Mouse (Mus musculus): ENCODE measurements around the gene Pcx. TPM values are rescaled to one million over a fixed set of nuclear protein-coding genes. Genes with fewer than 3 reads are reported as not detected.

The Pcx gene
- polyA plus RNA-seq, 1 experiment from 2014 or later: 18.5 TPM

DNA sequence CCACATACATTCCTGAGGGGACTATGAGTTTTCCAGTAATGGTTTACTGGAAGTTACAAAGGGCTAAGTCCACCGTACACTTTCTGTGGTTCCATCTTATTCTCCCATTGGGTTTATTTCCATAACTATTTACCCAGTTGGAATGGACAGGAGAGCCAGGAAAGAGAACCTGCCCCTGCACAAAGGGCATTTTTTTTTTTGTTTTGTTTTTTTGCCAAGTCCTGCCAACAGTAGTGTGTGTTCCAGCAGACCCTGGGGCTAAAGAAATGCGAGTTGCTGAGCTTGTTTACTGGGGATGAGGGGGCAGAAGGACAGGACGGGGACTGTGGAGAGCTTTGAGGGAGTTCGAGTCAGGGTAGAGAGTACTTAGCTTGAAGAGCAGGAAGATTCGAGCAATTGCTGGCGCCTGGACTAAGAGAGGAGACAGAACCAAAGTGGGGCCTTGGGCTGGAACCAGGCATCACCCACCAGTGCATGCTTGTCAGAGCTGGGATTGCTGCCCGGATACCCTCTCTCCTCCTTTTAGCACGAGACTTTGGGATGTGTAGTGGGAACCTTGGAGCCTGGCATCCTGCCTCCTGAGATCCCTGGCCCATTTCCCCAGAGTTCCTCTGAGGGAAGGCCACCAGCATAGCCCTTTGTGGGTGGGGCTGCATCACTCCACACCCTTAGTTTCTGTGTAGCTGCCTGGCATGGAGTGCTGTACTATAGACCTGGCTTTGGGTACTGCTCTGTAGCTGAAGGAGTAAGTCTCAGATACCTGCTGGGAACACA lies 47.7 kb downstream of the Pcx start:
- Histone ChIP-seq H3K27me3 (no peaks in the 10 kb centered on the region), H3K9ac (no peak overlapping the region), H3K4me2 (no peak overlapping the region), H3K36me3 (no peaks in the 10 kb centered on the region), H3K27ac (no peak overlapping the region), H3K4me1 (0 out of 2 replicates have a peak, but pooled peaks cover 8% of the 10 kb centered on the region), H3K9me3 (no peaks in the 10 kb centered on the region), H3K4me3 (no peak overlapping the region)
- no peak for ATAC-seq (ENCODE audit: borderline replicate concordance, extremely low read depth, low FRiP score, low TSS enrichment)
- 62% methylated on average over 8 of the region's 8 CpGs for WGBS

DNA sequence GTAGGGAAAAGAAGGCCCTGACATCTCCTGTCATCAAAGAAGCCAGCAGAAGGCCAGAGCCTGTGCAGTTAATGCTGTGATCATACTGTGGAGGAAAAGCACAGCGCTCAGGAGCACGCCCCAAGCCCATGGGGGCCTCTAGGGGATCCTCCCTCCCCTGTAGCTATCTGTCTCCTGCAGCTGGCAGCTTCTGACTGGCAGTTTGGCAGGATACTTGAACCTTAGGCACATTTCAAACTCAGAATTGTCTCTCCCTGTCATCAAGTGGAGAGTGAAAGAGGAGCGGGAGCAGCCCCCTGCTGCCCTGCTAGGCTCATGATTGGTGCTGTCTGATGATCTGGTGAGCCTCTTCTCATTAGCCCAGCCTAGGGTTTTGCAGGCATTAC lies 48.3 kb downstream of the Pcx start:
- ATAC-seq (ENCODE audit: borderline replicate concordance, extremely low read depth, low FRiP score, low TSS enrichment): peak; percentile 74; the same call in 1 of the 2 replicates

DNA sequence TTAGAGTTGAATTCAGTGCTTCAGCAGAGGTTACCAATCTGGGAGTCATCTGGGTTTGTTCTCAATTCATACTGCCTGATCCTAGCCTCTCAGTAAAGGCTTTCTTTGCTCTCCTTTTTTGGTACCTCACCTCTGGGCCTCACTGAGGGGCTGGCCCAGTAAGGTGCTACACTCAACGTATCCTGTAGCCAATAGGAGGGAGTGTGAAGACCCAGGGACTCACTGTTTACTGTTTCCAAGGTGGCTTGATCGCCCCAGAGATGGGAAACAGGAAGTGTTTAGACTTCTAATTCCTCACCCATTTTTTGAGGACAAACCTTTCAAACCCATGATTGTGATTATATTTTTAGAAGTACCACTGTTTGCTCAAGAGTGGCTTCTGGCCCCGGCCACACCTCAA lies 48.7 kb downstream of the Pcx start:
- Histone ChIP-seq H3K4me3 (no peak overlapping the region), H3K4me2 (no peak overlapping the region), H3K9me3 (no peaks in the 10 kb centered on the region), H3K36me3 (no peaks in the 10 kb centered on the region), H3K9ac (no peak overlapping the region), H3K27me3 (no peaks in the 10 kb centered on the region), H3K27ac (no peak overlapping the region), H3K4me1 (0 out of 2 replicates have a peak, but pooled peaks cover 8% of the 10 kb centered on the region)
- 43% methylated on average over 3 of the region's 3 CpGs for WGBS
- no peak for ATAC-seq (ENCODE audit: borderline replicate concordance, extremely low read depth, low FRiP score, low TSS enrichment)

More for the DNA sequence above, 48.3 kb downstream of the Pcx start:
- no peak overlapping the region for H3K4me2 ChIP-seq
- WGBS: 63% methylated on average over 3 of the region's 3 CpGs
- H3K9me3 ChIP-seq: no peaks in the 10 kb centered on the region
- 0 out of 2 replicates have a peak, but pooled peaks cover 8% of the 10 kb centered on the region for H3K4me1 ChIP-seq
- no peak overlapping the region for H3K9ac ChIP-seq
- H3K36me3 ChIP-seq: no peaks in the 10 kb centered on the region
- no peak overlapping the region for H3K4me3 ChIP-seq
- no peaks in the 10 kb centered on the region for H3K27me3 ChIP-seq
- H3K27ac ChIP-seq: no peak overlapping the region

DNA sequence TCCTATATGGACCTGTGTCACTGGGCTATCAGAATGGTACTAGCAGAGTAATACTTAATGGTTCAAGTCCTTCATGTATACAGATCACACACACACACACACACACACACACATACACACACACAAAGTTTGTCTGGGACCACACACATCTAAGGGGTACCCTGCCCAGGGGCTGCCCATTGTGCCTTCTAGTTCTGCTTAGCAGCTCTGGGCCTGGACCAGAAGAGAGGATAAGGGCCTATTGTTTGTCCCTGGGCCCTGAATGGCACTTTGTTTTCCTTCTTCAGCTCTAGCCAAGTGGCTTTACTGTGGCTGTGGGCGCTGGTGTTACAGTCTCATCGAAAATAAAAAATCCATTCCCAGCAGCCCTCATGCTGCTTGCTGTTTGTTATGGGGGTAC lies 49.3 kb downstream of the Pcx start:
- H3K4me3 ChIP-seq: no peak overlapping the region
- no peak overlapping the region for H3K9ac ChIP-seq
- no peaks in the 10 kb centered on the region for H3K27me3 ChIP-seq
- WGBS: 63% methylated on average over 2 of the region's 2 CpGs
- 0 out of 2 replicates have a peak, but pooled peaks cover 8% of the 10 kb centered on the region for H3K4me1 ChIP-seq
- no peaks in the 10 kb centered on the region for H3K9me3 ChIP-seq
- ATAC-seq (ENCODE audit: borderline replicate concordance, extremely low read depth, low FRiP score, low TSS enrichment): no peak
- no peak overlapping the region for H3K4me2 ChIP-seq
- H3K27ac ChIP-seq: no peak overlapping the region
- H3K36me3 ChIP-seq: no peaks in the 10 kb centered on the region

DNA sequence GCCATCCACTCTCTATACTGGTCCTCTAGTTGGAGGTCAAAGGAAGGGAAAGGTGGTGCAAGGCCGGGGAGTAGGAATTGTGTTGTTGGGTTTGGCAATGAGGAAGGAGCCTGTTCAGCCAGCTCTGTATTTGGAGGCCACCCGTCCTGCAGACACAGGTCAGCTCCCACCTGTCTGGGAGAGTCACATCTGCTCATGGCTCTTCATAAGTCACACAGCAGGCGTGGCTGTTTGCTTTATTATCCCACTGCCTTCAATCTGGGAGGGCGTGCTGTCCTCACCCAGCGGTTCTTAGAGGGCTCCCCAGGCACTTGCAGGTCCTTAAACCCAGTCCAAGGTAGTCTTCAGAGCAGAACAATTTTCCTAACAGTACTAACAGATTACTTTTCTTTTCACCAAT lies 49.9 kb downstream of the Pcx start:
- H3K4me1 ChIP-seq: 0 out of 2 replicates have a peak, but pooled peaks cover 8% of the 10 kb centered on the region
- no peak overlapping the region for H3K4me3 ChIP-seq
- no peak overlapping the region for H3K9ac ChIP-seq
- no peak overlapping the region for H3K4me2 ChIP-seq
- ATAC-seq (ENCODE audit: borderline replicate concordance, extremely low read depth, low FRiP score, low TSS enrichment): no peak
- 53% methylated on average over 5 of the region's 5 CpGs for WGBS
- H3K36me3 ChIP-seq: no peaks in the 10 kb centered on the region
- no peaks in the 10 kb centered on the region for H3K9me3 ChIP-seq
- no peaks in the 10 kb centered on the region for H3K27me3 ChIP-seq
- no peak overlapping the region for H3K27ac ChIP-seq

DNA sequence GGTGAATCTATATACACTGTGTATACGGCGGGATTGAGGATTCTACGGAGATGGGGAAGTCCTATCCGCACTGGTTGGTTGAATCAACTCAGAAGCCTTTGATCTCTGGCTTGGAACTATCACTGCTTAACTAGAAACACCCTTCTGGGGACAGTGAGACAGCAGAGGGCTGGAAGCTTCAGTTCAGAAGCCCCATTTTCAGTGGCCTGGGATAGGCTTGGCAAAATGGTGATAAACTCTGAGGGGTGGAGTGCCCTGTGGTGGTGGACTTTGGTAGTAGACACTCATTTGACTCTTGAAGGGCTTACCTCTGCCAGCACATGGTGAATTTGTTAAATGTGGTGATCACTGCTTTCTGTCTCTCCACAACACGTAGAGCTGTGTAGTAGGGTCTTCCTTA lies 55.4 kb downstream of the Pcx start:
- H3K27me3 ChIP-seq: no peaks in the 10 kb centered on the region
- 81% methylated on average over 5 of the region's 5 CpGs for WGBS
- no peaks in the 10 kb centered on the region for H3K9me3 ChIP-seq
- H3K4me2 ChIP-seq: no peak overlapping the region
- H3K9ac ChIP-seq: no peak overlapping the region
- H3K4me1 ChIP-seq: no peaks in the 10 kb centered on the region
- no peak overlapping the region for H3K4me3 ChIP-seq
- no peak for ATAC-seq (ENCODE audit: borderline replicate concordance, extremely low read depth, low FRiP score, low TSS enrichment)
- no peaks in the 10 kb centered on the region for H3K36me3 ChIP-seq
- H3K27ac ChIP-seq: no peak overlapping the region

DNA sequence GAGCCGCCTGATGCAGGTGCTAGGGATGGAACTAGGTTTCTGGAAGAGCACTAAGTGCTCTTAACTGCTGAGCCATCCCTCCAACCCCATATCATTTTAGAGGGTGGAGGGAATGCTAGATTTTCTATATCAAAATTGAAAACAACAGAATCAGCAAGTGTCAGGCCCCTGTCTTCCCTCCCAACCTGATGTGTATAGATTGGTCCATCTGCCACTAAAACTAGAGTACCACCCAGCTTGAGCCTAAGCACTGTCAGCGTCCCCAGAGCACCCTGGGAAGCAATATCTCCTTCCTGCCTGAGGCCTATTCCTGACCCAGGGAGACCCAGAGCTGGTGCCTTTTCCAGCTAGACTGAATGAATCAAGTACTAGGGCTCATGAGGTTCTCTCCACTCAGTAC lies 56.6 kb downstream of the Pcx start:
- H3K36me3 ChIP-seq: no peaks in the 10 kb centered on the region
- H3K4me3 ChIP-seq: no peak overlapping the region
- ATAC-seq (ENCODE audit: borderline replicate concordance, extremely low read depth, low FRiP score, low TSS enrichment): no peak
- no peak overlapping the region for H3K27ac ChIP-seq
- no peaks in the 10 kb centered on the region for H3K9me3 ChIP-seq
- no peaks in the 10 kb centered on the region for H3K27me3 ChIP-seq
- no peak overlapping the region for H3K4me2 ChIP-seq
- 88% methylated on average over 2 of the region's 2 CpGs for WGBS
- no peak overlapping the region for H3K9ac ChIP-seq
- no peaks in the 10 kb centered on the region for H3K4me1 ChIP-seq

DNA sequence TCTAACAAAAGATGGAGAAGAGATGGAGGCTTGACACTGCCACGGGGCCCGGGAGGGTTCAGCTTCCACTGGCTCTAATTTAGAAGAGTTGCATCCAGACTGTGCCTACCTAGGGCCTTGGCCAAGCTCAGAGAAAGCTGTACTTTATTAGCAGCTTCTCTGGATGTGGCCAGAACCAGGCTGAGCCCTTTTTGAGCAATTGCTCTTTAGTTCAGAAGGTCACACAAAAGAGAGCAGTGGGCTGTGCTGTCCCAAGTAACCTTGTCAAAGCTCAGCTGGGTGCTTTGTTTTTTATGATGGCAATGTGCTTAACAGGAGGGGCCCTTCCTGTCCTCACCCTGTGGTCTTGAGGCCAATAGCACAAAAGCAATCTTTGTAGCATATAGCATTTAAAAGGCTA lies 57.4 kb downstream of the Pcx start:
- WGBS: 61% methylated on average over 2 of the region's 2 CpGs
- Histone ChIP-seq H3K27me3 (no peaks in the 10 kb centered on the region), H3K27ac (no peak overlapping the region), H3K9me3 (no peaks in the 10 kb centered on the region), H3K4me1 (no peaks in the 10 kb centered on the region), H3K9ac (no peak overlapping the region), H3K36me3 (no peaks in the 10 kb centered on the region), H3K4me2 (no peak overlapping the region), H3K4me3 (no peak overlapping the region)
- no peak for ATAC-seq (ENCODE audit: borderline replicate concordance, extremely low read depth, low FRiP score, low TSS enrichment)

DNA sequence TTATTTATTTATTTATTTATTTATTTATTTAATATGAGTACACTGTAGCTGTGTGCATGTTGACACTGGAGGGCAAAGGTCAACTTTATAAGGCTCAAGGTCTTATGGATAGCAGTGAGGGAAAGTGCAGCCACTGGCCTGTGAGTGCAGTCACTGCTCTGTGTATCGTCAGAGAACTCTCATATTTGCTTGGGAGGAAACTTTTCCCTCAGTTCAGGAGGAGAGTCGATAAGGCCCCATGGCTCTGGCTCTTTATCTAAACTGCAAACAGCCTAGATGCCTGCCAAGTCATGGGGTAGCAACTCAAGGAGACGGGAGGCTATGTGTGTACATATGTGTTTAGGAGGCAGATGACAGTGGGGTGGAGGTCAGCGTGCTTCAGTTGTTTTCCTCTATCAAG lies 58.6 kb downstream of the Pcx start:
- Histone ChIP-seq H3K27ac (peak overlapping the region; percentile 5; the same call in 1 of the 2 replicates), H3K27me3 (no peaks in the 10 kb centered on the region), H3K36me3 (no peaks in the 10 kb centered on the region), H3K4me2 (no peak overlapping the region), H3K9me3 (no peaks in the 10 kb centered on the region), H3K4me3 (no peak overlapping the region), H3K9ac (no peak overlapping the region), H3K4me1 (no peaks in the 10 kb centered on the region)
- ATAC-seq (ENCODE audit: borderline replicate concordance, extremely low read depth, low FRiP score, low TSS enrichment): peak; percentile 42; the same call in 1 of the 2 replicates
- WGBS: 46% methylated on average over 4 of the region's 4 CpGs

DNA sequence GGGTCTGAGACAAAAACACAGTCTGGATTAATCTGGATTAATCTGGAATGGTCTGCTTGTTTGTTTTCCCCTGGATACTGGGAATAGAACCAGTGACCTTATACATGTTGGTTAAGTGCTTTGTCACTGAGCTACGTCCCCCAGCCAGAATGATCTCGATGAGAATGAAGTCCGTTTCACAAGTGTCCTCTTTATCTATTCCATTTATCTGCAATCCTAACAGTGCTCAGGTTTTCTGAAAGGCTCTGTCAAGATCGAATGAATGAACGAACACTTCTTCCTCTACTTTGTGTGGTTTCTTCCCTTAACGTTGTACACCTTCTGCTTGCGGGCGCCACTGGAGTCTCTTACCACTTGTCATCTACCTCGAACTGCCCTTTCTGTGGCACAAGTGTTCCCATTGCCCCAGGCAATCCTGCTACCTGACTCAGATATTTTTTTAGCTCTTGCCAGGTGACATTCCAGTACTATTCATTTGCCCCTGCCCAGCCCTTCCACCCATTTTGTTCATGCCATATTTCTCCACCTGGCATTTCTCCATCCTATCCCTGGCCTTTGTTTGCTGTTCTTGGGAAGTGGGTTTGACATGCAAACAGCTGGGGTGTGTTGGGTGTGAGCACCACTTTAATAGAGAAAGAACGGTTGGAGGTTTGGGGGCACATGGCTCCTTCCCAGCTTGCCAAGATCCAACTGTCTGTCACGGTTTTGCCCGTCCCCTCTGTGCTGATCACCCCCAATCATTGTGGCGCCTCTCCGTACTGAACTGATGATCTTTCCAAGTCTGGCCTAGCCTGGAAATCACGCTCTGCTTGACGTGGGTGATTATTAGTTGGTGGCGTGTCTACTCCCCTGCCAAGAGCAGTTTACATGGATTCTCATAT lies 59.3 kb downstream of the Pcx start:
- Histone ChIP-seq H3K27ac (peak overlapping the region; percentile 36), H3K4me3 (no peak overlapping the region), H3K36me3 (no peaks in the 10 kb centered on the region), H3K4me2 (no peak overlapping the region), H3K9ac (no peak overlapping the region), H3K9me3 (no peaks in the 10 kb centered on the region), H3K4me1 (no peaks in the 10 kb centered on the region), H3K27me3 (no peaks in the 10 kb centered on the region)
- ATAC-seq (ENCODE audit: borderline replicate concordance, extremely low read depth, low FRiP score, low TSS enrichment): peak; percentile 49; the same call in 1 of the 2 replicates
- WGBS: 58% methylated on average over 17 of the region's 17 CpGs

DNA sequence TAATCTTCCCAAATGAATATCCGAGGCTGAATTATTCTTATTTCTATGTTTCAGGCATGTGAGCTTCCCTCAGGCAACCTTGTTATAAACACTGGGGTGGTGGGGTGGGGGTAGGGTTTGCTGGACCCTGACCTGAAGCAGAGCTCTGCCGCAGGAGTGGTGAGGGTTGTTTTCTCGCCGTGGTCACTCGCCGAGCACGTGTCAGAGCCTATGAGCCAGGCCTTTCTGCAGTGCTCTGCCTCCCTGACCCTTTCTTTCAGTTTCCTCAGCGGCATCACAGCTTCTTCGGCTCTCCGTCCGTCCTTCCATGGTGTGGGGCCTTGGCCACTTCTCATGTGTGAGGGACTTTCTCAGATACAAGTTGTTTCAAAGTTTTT lies 60.0 kb downstream of the Pcx start:
- ATAC-seq (ENCODE audit: borderline replicate concordance, extremely low read depth, low FRiP score, low TSS enrichment): no peak
- Histone ChIP-seq H3K27me3 (no peaks in the 10 kb centered on the region), H3K27ac (peak overlapping the region; percentile 36; the same call in 1 of the 2 replicates), H3K9ac (no peak overlapping the region), H3K4me2 (no peak overlapping the region), H3K4me1 (no peaks in the 10 kb centered on the region), H3K4me3 (no peak overlapping the region), H3K9me3 (no peaks in the 10 kb centered on the region), H3K36me3 (no peaks in the 10 kb centered on the region)
- WGBS: 70% methylated on average over 11 of the region's 11 CpGs

DNA sequence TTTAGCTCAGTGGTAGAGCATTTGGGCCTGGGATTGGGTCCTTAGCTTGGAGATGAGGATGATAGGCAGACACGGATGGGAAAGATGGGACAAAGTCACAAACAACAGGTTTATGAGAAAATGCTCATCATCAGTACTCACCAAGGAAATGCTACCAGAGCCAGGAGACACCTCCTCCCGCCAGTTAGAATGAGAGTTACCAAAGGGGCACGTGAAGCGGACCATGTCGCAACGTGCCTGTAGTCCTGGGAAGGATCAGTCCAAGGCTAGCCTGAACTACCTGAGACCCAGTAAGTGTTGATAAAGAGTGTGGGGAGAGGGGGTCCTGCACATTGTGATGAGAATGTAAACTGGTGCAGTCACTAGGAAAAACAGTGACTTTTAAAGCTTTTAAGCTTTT lies 60.5 kb downstream of the Pcx start:
- H3K27me3 ChIP-seq: no peaks in the 10 kb centered on the region
- H3K9ac ChIP-seq: no peak overlapping the region
- H3K4me1 ChIP-seq: no peaks in the 10 kb centered on the region
- 85% methylated on average over 6 of the region's 6 CpGs for WGBS
- H3K4me2 ChIP-seq: no peak overlapping the region
- no peak overlapping the region for H3K27ac ChIP-seq
- H3K4me3 ChIP-seq: no peak overlapping the region
- no peaks in the 10 kb centered on the region for H3K36me3 ChIP-seq
- H3K9me3 ChIP-seq: no peaks in the 10 kb centered on the region
- no peak for ATAC-seq (ENCODE audit: borderline replicate concordance, extremely low read depth, low FRiP score, low TSS enrichment)

Data from lung, embryonic 15.5 days (tissue).